Mouse (Mus musculus) forebrain, postnatal 0 days (tissue): Measurements from ENCODE around the gene Nfic. TPM values are rescaled to one million over a fixed set of nuclear protein-coding genes. Genes with fewer than 3 reads are reported as not detected.

Source experiments
- ATAC-seq: fragments of 200-750 bp; cut with Nextera tagmentation; 2 replicates; pipeline ENCODE4 v1.8.0; 2017; ENCODE audit warnings: mild to moderate bottlenecking, moderate library complexity
- DNase-seq: peaks from one replicate; pipeline ENCODE4 v3.0.0-alpha.2; 2015
- H3K27ac ChIP-seq: fragments of 300-500 bp; sonication (generic); 2 replicates; pipeline ENCODE4 v1.5.1; 2014; ENCODE audit warnings: low read depth, mild to moderate bottlenecking, antibody characterized with exemption, low read length, moderate library complexity, mixed read lengths
- H3K27me3 ChIP-seq: fragments of 300-500 bp; sonication (generic); 2 replicates; pipeline ENCODE4 v1.6.1; 2014; ENCODE audit warnings: mild to moderate bottlenecking, low read length, mixed read lengths; ENCODE audit not compliant: insufficient read depth
- H3K36me3 ChIP-seq: fragments of 300-500 bp; sonication (generic); 2 replicates; pipeline ENCODE4 v1.6.1; 2014; ENCODE audit warnings: mild to moderate bottlenecking, moderate library complexity; ENCODE audit not compliant: insufficient read depth
- H3K4me1 ChIP-seq: fragments of 300-500 bp; sonication (generic); 2 replicates; pipeline ENCODE4 v1.6.1; 2014; ENCODE audit warnings: antibody characterized with exemption; ENCODE audit not compliant: insufficient read depth
- H3K4me2 ChIP-seq: fragments of 300-500 bp; sonication (generic); 2 replicates; pipeline ENCODE4 v1.6.1; 2014; ENCODE audit warnings: low read depth, mild to moderate bottlenecking, moderate library complexity
- H3K4me3 ChIP-seq: fragments of 300-500 bp; sonication (generic); 2 replicates; pipeline ENCODE4 v1.5.1; 2014; ENCODE audit warnings: low read depth, low read length, mixed read lengths
- H3K9ac ChIP-seq: fragments of 300-500 bp; sonication (generic); 2 replicates; pipeline ENCODE4 v1.6.1; 2014; ENCODE audit warnings: mild to moderate bottlenecking
- H3K9me3 ChIP-seq: fragments of 300-500 bp; sonication (generic); 2 replicates; pipeline ENCODE4 v1.6.1; 2016; ENCODE audit warnings: low read length
- CTCF ChIP-seq: sonication (generic); IDR thresholded peaks from 2 replicates; pipeline ENCODE4 v1.5.1; 2016; ENCODE audit warnings: antibody characterized with exemption, control low read depth, low read depth
- WGBS: fragments of 180-500 bp; shearing (Covaris S2); extraction: QIAGEN DNeasy Blood & Tissue Kit; methylation state at CpG from one replicate; pipeline ENCODE4 v1.1.7; 2014; 5-methylcytosine and 5-hydroxymethylcytosine counted together
- polyA plus RNA-seq: library from polyadenylated mRNA; unstranded; fragments of >200 nt; fragmentation: Nextera tagmentation; extraction: Ambion mirVana; gene quantifications from 2 replicates; pipeline ENCODE4 v1.2.1, GENCODE M21; 2015
- total RNA-seq: library from RNA; depleted of rRNA; stranded (reverse); fragments of >200 nt; gene quantifications from 2 replicates; pipeline ENCODE4 v1.2.3, GENCODE M21; 2014

Nfic gene
- total and polyA plus RNA-seq, 2 experiments from 2014 or later: 14.5 to 23.1 TPM

- DNase-seq: no peak
- H3K4me3 ChIP-seq: no peak overlapping the region
- no peak for ATAC-seq
- H3K4me1 ChIP-seq: peaks cover 14% of the 10 kb centered on the region
- H3K27me3 ChIP-seq: no peaks in the 10 kb centered on the region
- peaks cover 41% of the 10 kb centered on the region for H3K36me3 ChIP-seq
- H3K9me3 ChIP-seq: no peaks in the 10 kb centered on the region
- H3K27ac ChIP-seq: peak overlapping the region; percentile 73; the same call in 1 of the 2 replicates
- H3K9ac ChIP-seq: 0 out of 2 replicates have a peak overlapping the region, but pooled peaks have one; percentile 18
- 20% methylated on average over 2 of the region's 2 CpGs for WGBS
- TF ChIP-seq CTCF: peak; percentile 35; the same call in 1 of the 2 replicates
- no peak overlapping the region for H3K4me2 ChIP-seq
These were observed 29.6 kb upstream of the Nfic start for GRCm38 (mm10) chr10:81485060-81485449.

- DNase-seq (peak; percentile 52), ATAC-seq (peak; percentile 27)
- H3K4me3 ChIP-seq: no peak overlapping the region
- H3K27me3 ChIP-seq: no peaks in the 10 kb centered on the region
- 0 out of 2 replicates have a peak overlapping the region, but pooled peaks have one; percentile 18 for H3K9ac ChIP-seq
- peaks cover 36% of the 10 kb centered on the region for H3K36me3 ChIP-seq
- TF ChIP-seq CTCF: no peak
- WGBS: 39% methylated on average over 6 of the region's 6 CpGs
- H3K4me1 ChIP-seq: peaks cover 17% of the 10 kb centered on the region
- no peak overlapping the region for H3K4me2 ChIP-seq
- H3K27ac ChIP-seq: peak overlapping the region; percentile 73
- H3K9me3 ChIP-seq: no peaks in the 10 kb centered on the region
These were observed 29.1 kb upstream of the Nfic start for GRCm38 (mm10) chr10:81484441-81485059.

GRCm38 (mm10) chr10:81483983-81484382 is 28.5 kb upstream of the Nfic start:
- Histone ChIP-seq H3K27me3 (no peaks in the 10 kb centered on the region), H3K36me3 (peaks cover 30% of the 10 kb centered on the region), H3K4me2 (no peak overlapping the region), H3K4me3 (no peak overlapping the region), H3K9me3 (no peaks in the 10 kb centered on the region), H3K4me1 (peaks cover 17% of the 10 kb centered on the region), H3K27ac (peak overlapping the region; percentile 73), H3K9ac (no peak overlapping the region)
- TF ChIP-seq CTCF: peak; percentile 75
- peak; percentile 49 for ATAC-seq
- 15% methylated on average over 9 of the region's 9 CpGs for WGBS
- DNase-seq: peak; percentile 77

- H3K9ac ChIP-seq: peak within 1 kb of the TSS; percentile 93
- no peaks in the 10 kb centered on the region for H3K27me3 ChIP-seq
- H3K9me3 ChIP-seq: no peaks in the 10 kb centered on the region
- peak within 1 kb of the TSS; percentile 76 for H3K4me2 ChIP-seq
- ATAC-seq (peak; percentile 79), DNase-seq (peak; percentile 88)
- peak within 1 kb of the TSS; percentile 88 for H3K27ac ChIP-seq
- peak within 1 kb of the TSS; percentile 65 for H3K4me3 ChIP-seq
- H3K36me3 ChIP-seq: peaks cover 16% of the 10 kb centered on the region
- WGBS: 5% methylated on average over 36 of the region's 36 CpGs
- peak; percentile 79 for TF ChIP-seq CTCF
- peaks cover 17% of the 10 kb centered on the region for H3K4me1 ChIP-seq
These were observed 27.1 kb upstream of the Nfic start, which contains the start of gene Celf5 for GRCm38 (mm10) chr10:81482533-81482889. TSS of gene Celf5 (minus strand) at chr10:81482709.

GRCm38 (mm10) chr10:81481605-81482532 is 26.4 kb upstream of the Nfic start:
- Histone ChIP-seq H3K4me2 (peak overlapping the region; percentile 76), H3K36me3 (peaks cover 9% of the 10 kb centered on the region), H3K9me3 (no peaks in the 10 kb centered on the region), H3K9ac (peak overlapping the region; percentile 93), H3K4me3 (peak overlapping the region; percentile 65), H3K4me1 (peaks cover 17% of the 10 kb centered on the region), H3K27me3 (no peaks in the 10 kb centered on the region), H3K27ac (peak overlapping the region; percentile 88)
- no peak for TF ChIP-seq CTCF
- peak; percentile 59 for DNase-seq
- peak; percentile 45 for ATAC-seq
- 6% methylated on average over 32 of the region's 35 CpGs for WGBS

- Histone ChIP-seq H3K9ac (no peak overlapping the region), H3K27ac (peak overlapping the region; percentile 93; the same call in 1 of the 2 replicates), H3K9me3 (no peaks in the 10 kb centered on the region), H3K36me3 (no peaks in the 10 kb centered on the region; the same call in 1 of the 2 replicates), H3K4me1 (peaks cover 12% of the 10 kb centered on the region), H3K27me3 (no peaks in the 10 kb centered on the region), H3K4me3 (no peak overlapping the region), H3K4me2 (no peak overlapping the region)
- no peak for TF ChIP-seq CTCF
- DNase-seq (no peak), ATAC-seq (no peak)
- 89% methylated on average over 10 of the region's 10 CpGs for WGBS
These were observed 19.0 kb upstream of the Nfic start for GRCm38 (mm10) chr10:81474461-81474860.
